Mouse (Mus musculus): ENCODE data around the gene Gimap1. TPM values are rescaled to one million over a fixed set of nuclear protein-coding genes. Genes with fewer than 3 reads are reported as not detected.
A peak's percentile ranks its signal among the peaks of the same experiment; 100 is the strongest.

Gene Gimap1
- polyA plus RNA-seq, 1 experiment, result 0.02 TPM

- H3K36me3 ChIP-seq (ENCODE audit: control insufficient read depth), result no peaks in the 10 kb centered on the region
- TF ChIP-seq TAL1 (IDR thresholded peaks at IDR 0.05; ENCODE audit: low read length) (no peak), GATA1 (IDR thresholded peaks at IDR 0.05; ENCODE audit: low read length) (no peak)
- H3K4me3 ChIP-seq (replicated peaks), result no peak overlapping the region
- no peaks in the 10 kb centered on the region for H3K4me1 ChIP-seq (ENCODE audit: control insufficient read depth)
- H3K27me3 ChIP-seq (ENCODE audit: control insufficient read depth), result no peaks in the 10 kb centered on the region
- no peaks in the 10 kb centered on the region for H3K9me3 ChIP-seq (ENCODE audit: control insufficient read depth, low read length)
Measured at GRCm38 (mm10) chr6:48733660-48734059, 5.2 kb upstream of the Gimap1 start.

- TF ChIP-seq GATA1 (IDR thresholded peaks at IDR 0.05; ENCODE audit: low read length), result no peak
- no peak for TF ChIP-seq TAL1 (IDR thresholded peaks at IDR 0.05; ENCODE audit: low read length)
- Histone ChIP-seq H3K36me3 (ENCODE audit: control insufficient read depth) (no peaks in the 10 kb centered on the region), H3K4me1 (ENCODE audit: control insufficient read depth) (no peaks in the 10 kb centered on the region), H3K4me3 (replicated peaks) (no peak overlapping the region), H3K9me3 (ENCODE audit: control insufficient read depth, low read length) (no peaks in the 10 kb centered on the region), H3K27me3 (ENCODE audit: control insufficient read depth) (no peaks in the 10 kb centered on the region)
Measured at GRCm38 (mm10) chr6:48737053-48737452, 1.8 kb upstream of the Gimap1 start.

GRCm38 (mm10) chr6:48737688-48738087, 1.2 kb upstream of the Gimap1 start:
- Histone ChIP-seq H3K9me3 (ENCODE audit: control insufficient read depth, low read length) (no peaks in the 10 kb centered on the region), H3K4me1 (ENCODE audit: control insufficient read depth) (no peaks in the 10 kb centered on the region), H3K4me3 (replicated peaks) (no peak overlapping the region), H3K36me3 (ENCODE audit: control insufficient read depth) (no peaks in the 10 kb centered on the region), H3K27me3 (ENCODE audit: control insufficient read depth) (no peaks in the 10 kb centered on the region)
- no peak for TF ChIP-seq GATA1 (IDR thresholded peaks at IDR 0.05; ENCODE audit: low read length)
- TF ChIP-seq TAL1 (IDR thresholded peaks at IDR 0.05; ENCODE audit: low read length), result no peak

- no peak overlapping the region for H3K4me3 ChIP-seq (replicated peaks)
Measured at GRCm38 (mm10) chr6:48739780-48740055, 864 bp downstream of the Gimap1 start.

GRCm38 (mm10) chr6:48740501-48741169, 1.8 kb downstream of the Gimap1 start:
- no peak overlapping the region for H3K4me3 ChIP-seq (replicated peaks)
- no peak for TF ChIP-seq TAL1 (IDR thresholded peaks at IDR 0.05; ENCODE audit: low read length)
- TF ChIP-seq GATA1 (IDR thresholded peaks at IDR 0.05; ENCODE audit: low read length), result no peak
- H3K27me3 ChIP-seq (ENCODE audit: control insufficient read depth), result no peaks in the 10 kb centered on the region
- H3K9me3 ChIP-seq (ENCODE audit: control insufficient read depth, low read length), result no peaks in the 10 kb centered on the region
- no peaks in the 10 kb centered on the region for H3K36me3 ChIP-seq (ENCODE audit: control insufficient read depth)
- no peaks in the 10 kb centered on the region for H3K4me1 ChIP-seq (ENCODE audit: control insufficient read depth)

More at GRCm38 (mm10) chr6:48739780-48740055, 864 bp downstream of the Gimap1 start:
- no peaks in the 10 kb centered on the region for H3K27me3 ChIP-seq (ENCODE audit: control insufficient read depth)
- H3K9me3 ChIP-seq (ENCODE audit: control insufficient read depth, low read length), result no peaks in the 10 kb centered on the region
- H3K4me1 ChIP-seq (ENCODE audit: control insufficient read depth), result no peaks in the 10 kb centered on the region
- TF ChIP-seq TAL1 (IDR thresholded peaks at IDR 0.05; ENCODE audit: low read length) (no peak), GATA1 (IDR thresholded peaks at IDR 0.05; ENCODE audit: low read length) (no peak)
- H3K36me3 ChIP-seq (ENCODE audit: control insufficient read depth), result no peaks in the 10 kb centered on the region

GRCm38 (mm10) chr6:48741273-48741672, 2.4 kb downstream of the Gimap1 start:
- Histone ChIP-seq H3K4me3 (replicated peaks) (no peak overlapping the region), H3K36me3 (ENCODE audit: control insufficient read depth) (no peaks in the 10 kb centered on the region), H3K27me3 (ENCODE audit: control insufficient read depth) (no peaks in the 10 kb centered on the region), H3K4me1 (ENCODE audit: control insufficient read depth) (no peaks in the 10 kb centered on the region; the same call in 1 of the 2 replicates), H3K9me3 (ENCODE audit: control insufficient read depth, low read length) (no peaks in the 10 kb centered on the region)
- TF ChIP-seq GATA1 (IDR thresholded peaks at IDR 0.05; ENCODE audit: low read length), result no peak
- TF ChIP-seq TAL1 (IDR thresholded peaks at IDR 0.05; ENCODE audit: low read length), result no peak

DNA sequence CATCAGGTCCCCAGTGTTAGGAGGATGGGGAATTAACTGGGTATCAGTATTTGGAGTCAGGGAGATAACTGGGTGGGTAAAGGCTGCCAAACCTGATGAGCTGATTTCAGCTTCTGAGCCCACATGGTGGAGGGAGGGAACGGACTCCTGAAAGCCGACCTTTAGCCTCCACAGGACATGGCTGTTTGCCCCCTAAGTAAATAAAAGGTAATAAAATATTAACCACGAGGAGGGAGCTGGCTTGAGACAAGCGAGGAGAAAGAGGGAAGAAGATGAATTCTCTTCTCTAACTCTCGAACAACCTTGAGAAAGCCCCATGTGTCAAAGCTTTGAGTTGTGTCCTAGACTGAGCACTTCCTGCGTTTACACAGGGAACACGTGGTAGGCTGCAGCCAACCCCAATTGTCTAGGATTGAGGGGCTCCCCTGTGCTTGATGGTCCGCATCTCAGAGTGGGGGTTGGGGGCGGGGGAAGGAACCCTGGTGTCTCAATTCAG, 2.9 kb downstream of the Gimap1 start:
- Histone ChIP-seq H3K36me3 (ENCODE audit: control insufficient read depth) (no peaks in the 10 kb centered on the region), H3K4me3 (replicated peaks) (no peak overlapping the region), H3K27me3 (ENCODE audit: control insufficient read depth) (no peaks in the 10 kb centered on the region), H3K9me3 (ENCODE audit: control insufficient read depth, low read length) (no peaks in the 10 kb centered on the region), H3K4me1 (ENCODE audit: control insufficient read depth) (no peaks in the 10 kb centered on the region; the same call in 1 of the 2 replicates)
- TF ChIP-seq GATA1 (IDR thresholded peaks at IDR 0.05; ENCODE audit: low read length) (no peak), TAL1 (IDR thresholded peaks at IDR 0.05; ENCODE audit: low read length) (no peak)

DNA sequence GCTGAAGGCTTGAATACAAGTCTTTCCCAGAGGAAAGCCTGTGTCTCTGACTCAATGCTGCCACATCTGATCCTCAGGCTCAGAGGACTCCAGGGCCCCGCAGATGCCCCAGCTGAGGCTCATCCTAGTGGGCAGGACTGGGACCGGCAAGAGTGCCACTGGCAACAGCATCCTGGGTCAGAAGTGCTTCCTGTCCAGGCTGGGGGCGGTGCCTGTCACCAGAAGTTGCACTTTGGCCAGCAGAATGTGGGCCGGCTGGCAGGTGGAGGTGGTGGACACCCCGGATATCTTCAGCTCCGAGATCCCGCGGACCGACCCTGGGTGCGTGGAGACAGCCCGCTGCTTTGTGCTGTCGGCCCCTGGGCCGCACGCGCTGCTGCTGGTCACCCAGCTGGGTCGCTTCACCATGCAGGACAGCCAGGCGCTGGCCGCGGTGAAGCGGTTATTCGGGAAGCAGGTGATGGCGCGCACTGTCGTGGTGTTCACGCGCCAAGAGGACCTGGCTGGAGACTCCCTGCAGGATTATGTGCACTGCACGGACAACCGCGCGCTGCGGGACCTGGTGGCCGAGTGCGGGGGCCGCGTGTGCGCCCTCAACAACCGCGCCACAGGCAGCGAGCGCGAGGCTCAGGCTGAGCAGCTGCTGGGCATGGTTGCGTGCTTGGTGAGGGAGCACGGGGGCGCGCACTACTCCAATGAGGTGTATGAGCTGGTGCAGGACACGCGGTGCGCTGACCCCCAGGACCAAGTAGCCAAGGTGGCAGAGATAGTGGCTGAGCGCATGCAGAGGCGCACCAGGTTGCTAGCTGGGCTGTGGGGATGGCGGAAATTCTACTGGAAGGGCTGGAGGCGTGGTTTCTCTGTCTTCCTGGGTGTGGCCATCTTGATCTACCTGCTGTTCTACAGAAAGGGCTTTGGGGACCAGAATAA, 3.8 kb downstream of the Gimap1 start:
- H3K4me3 ChIP-seq (replicated peaks), result peak overlapping the region; percentile 46
- no peaks in the 10 kb centered on the region for H3K36me3 ChIP-seq (ENCODE audit: control insufficient read depth)
- H3K27me3 ChIP-seq (ENCODE audit: control insufficient read depth), result no peaks in the 10 kb centered on the region
- no peaks in the 10 kb centered on the region; the same call in 1 of the 2 replicates for H3K4me1 ChIP-seq (ENCODE audit: control insufficient read depth)
- no peak for TF ChIP-seq GATA1 (IDR thresholded peaks at IDR 0.05; ENCODE audit: low read length)
- no peak for TF ChIP-seq TAL1 (IDR thresholded peaks at IDR 0.05; ENCODE audit: low read length)
- no peaks in the 10 kb centered on the region for H3K9me3 ChIP-seq (ENCODE audit: control insufficient read depth, low read length)

GRCm38 (mm10) chr6:48745490-48745889, 6.6 kb downstream of the Gimap1 start:
- no peak overlapping the region for H3K4me3 ChIP-seq (replicated peaks)
- no peaks in the 10 kb centered on the region for H3K27me3 ChIP-seq (ENCODE audit: control insufficient read depth)
- H3K4me1 ChIP-seq (ENCODE audit: control insufficient read depth), result no peaks in the 10 kb centered on the region; the same call in 1 of the 2 replicates
- no peaks in the 10 kb centered on the region for H3K36me3 ChIP-seq (ENCODE audit: control insufficient read depth)
- no peak for TF ChIP-seq TAL1 (IDR thresholded peaks at IDR 0.05; ENCODE audit: low read length)
- TF ChIP-seq GATA1 (IDR thresholded peaks at IDR 0.05; ENCODE audit: low read length), result no peak
- no peaks in the 10 kb centered on the region for H3K9me3 ChIP-seq (ENCODE audit: control insufficient read depth, low read length)

All from erythroblast, embryonic 14.5 days (primary cell).